Mouse (Mus musculus): ENCODE results near the gene Taf6l. TPM values are rescaled to one million over a fixed set of nuclear protein-coding genes. Genes with fewer than 3 reads are reported as not detected.

The Taf6l gene
- total and polyA plus RNA-seq, 3 experiments: 17.0 to 33.4 (median 17.5) TPM

DNA sequence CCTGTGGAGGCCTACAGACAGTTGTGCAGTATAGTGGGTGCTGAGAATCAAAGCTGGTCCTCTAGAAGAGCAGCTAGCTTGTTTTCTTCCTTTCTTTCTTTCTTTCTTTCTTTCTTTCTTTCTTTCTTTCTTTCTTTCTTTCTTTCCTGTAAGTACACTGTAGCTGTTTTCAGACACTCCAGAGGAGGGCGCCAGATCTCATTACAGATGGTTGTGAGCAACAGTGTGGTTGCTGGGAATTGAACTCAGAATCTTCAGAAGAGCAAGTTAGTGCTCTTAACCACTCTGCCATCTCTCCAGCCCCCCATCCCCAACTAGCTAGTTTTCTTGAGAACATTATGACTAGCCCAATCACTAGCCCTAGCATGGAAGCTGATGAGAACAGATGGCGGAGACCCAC, 25.5 kb downstream of the Taf6l start:
- Histone ChIP-seq H3K4me1 (ENCODE audit: insufficient read depth, low read depth, low read length) (peaks cover 32% of the 10 kb centered on the region), H3K27me3 (ENCODE audit: insufficient read depth, low read length) (no peaks in the 10 kb centered on the region), H3K4me3 (ENCODE audit: low read depth, low read length) (no peak overlapping the region), H3K36me3 (replicated peaks) (peaks cover 52% of the 10 kb centered on the region), H3K9me3 (replicated peaks) (peaks cover 15% of the 10 kb centered on the region)
- TF ChIP-seq POLR2AphosphoS5 (IDR thresholded peaks at IDR 0.05; ENCODE audit: insufficient replicate concordance, low read depth, low read length): no peak
- TF ChIP-seq CTCF (IDR thresholded peaks at IDR 0.05; ENCODE audit: low read depth, low read length): no peak
- TF ChIP-seq TAL1 (conservative IDR thresholded peaks at IDR 0.05; ENCODE audit: low read depth, low read length): no peak
- TF ChIP-seq GATA1 (IDR thresholded peaks at IDR 0.05; ENCODE audit: borderline replicate concordance, low read length): no peak
- no peak for TF ChIP-seq GATA2 (IDR thresholded peaks at IDR 0.05; ENCODE audit: borderline replicate concordance, low read depth, low read length)
- no peak for DNase-seq (ENCODE audit: low spot score)
- no peak for ATAC-seq (ENCODE audit: extremely low read depth, insufficient number of reproducible peaks, low FRiP score, poor library complexity, severe bottlenecking)

DNA sequence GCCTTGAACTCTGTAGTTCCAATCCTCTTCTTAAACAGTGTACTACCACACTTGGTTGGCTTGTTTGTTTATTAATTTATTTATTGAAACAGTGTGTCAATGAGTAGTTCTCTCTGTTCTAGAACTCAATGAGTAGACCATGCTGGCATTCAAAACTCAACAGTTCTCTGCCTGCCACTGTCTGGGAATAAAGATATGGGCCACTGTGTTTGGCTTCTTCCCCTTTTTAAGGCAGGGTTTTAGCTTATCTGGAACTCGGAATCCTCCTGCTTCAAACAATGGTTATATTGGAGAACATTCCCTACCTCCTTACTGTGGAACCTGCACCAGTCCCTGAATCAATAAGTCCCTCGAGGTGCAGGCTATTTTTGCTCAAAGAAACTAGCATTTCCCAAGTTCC, 27.3 kb downstream of the Taf6l start:
- no peak for TF ChIP-seq GATA2 (IDR thresholded peaks at IDR 0.05; ENCODE audit: borderline replicate concordance, low read depth, low read length)
- TF ChIP-seq TAL1 (conservative IDR thresholded peaks at IDR 0.05; ENCODE audit: low read depth, low read length): peak; percentile 63
- Histone ChIP-seq H3K27me3 (ENCODE audit: insufficient read depth, low read length) (no peaks in the 10 kb centered on the region), H3K4me3 (ENCODE audit: low read depth, low read length) (peak overlapping the region; percentile 78; the same call in 1 of the 2 replicates), H3K9me3 (replicated peaks) (no peaks in the 10 kb centered on the region), H3K4me1 (ENCODE audit: insufficient read depth, low read depth, low read length) (peaks cover 43% of the 10 kb centered on the region), H3K36me3 (replicated peaks) (peaks cover 50% of the 10 kb centered on the region)
- ATAC-seq (ENCODE audit: extremely low read depth, insufficient number of reproducible peaks, low FRiP score, poor library complexity, severe bottlenecking) (no peak), DNase-seq (ENCODE audit: low spot score) (peak; percentile 44)

DNA sequence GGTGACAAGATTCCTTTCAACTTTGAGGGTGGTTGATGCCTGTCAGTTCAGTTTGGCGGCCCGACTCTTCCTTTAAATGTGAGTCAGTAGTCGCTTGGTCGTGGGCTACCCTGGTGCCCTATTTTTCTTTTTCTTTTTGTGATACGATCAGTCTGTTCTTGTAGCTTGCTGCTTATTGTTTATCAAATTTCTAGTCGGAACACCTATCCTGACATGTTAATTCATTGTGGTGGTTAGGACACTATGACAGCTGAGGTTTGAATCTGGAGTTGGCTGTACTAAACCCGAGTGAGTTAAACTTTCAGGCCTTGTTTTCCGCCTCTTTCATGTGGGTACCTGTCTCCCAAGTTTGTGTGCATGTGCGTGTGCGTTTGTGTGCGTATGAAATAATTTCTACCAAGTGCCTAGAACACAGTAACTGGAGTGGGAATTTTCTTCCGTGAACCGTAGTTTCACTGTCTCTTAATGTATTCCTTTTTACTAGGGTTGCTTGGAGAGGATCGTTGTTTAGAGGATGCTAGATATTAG, 28.7 kb downstream of the Taf6l start:
- H3K9me3 ChIP-seq (replicated peaks): no peaks in the 10 kb centered on the region
- peaks cover 49% of the 10 kb centered on the region for H3K36me3 ChIP-seq (replicated peaks)
- peak overlapping the region; percentile 78 for H3K4me3 ChIP-seq (ENCODE audit: low read depth, low read length)
- H3K4me1 ChIP-seq (ENCODE audit: insufficient read depth, low read depth, low read length): peaks cover 43% of the 10 kb centered on the region
- ATAC-seq (ENCODE audit: extremely low read depth, insufficient number of reproducible peaks, low FRiP score, poor library complexity, severe bottlenecking) (no peak), DNase-seq (ENCODE audit: low spot score) (no peak)
- H3K27me3 ChIP-seq (ENCODE audit: insufficient read depth, low read length): no peaks in the 10 kb centered on the region
- TF ChIP-seq GATA1 (IDR thresholded peaks at IDR 0.05; ENCODE audit: borderline replicate concordance, low read length) (no peak), CTCF (IDR thresholded peaks at IDR 0.05; ENCODE audit: low read depth, low read length) (no peak), GATA2 (IDR thresholded peaks at IDR 0.05; ENCODE audit: borderline replicate concordance, low read depth, low read length) (no peak), POLR2AphosphoS5 (IDR thresholded peaks at IDR 0.05; ENCODE audit: insufficient replicate concordance, low read depth, low read length) (no peak; the same call in 1 of the 2 replicates), TAL1 (conservative IDR thresholded peaks at IDR 0.05; ENCODE audit: low read depth, low read length) (no peak)

DNA sequence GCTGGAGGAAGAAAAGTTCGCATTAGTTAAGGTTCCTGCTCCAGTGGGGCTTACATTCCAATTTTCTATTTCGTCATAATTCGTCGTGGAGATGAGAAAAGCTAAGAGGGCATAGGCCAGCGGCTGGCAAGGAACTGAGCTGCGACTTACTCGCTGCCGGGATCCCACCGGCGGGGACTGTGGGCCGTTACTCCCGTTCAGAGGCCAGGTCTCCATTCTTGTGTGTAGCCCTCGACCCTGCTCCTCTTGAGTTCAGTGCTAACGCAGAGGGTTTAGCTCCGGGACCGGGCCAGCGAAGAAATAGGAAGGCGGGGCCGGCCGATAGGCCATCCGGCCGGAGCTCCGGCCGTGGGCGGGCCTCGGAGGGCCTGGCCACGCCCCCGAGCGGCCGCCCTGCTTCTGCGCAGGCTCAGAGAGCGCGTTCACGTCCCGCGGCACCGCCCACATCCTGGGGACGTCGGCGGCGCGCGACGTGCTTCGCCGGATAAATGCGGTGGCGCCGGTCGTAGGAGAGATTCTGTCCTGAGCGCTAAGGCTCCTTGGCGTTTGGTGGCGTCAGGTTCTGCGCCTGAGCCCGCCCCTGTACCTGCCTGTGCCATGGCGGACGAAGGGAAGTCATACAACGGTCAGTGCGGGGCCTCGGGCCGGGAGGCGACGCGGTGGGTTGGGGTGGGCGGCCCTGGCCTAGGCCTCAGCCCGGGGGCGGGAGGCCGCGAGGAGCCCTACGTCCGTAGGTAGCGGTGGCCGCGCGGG, 29.4 kb downstream of the Taf6l start, which contains the start of gene Nxf1:
Gene Nxf1, plus strand, starts transcription at position 439 of the 753 bp plus-strand sequence.
- Histone ChIP-seq H3K4me1 (ENCODE audit: insufficient read depth, low read depth, low read length) (peaks cover 43% of the 10 kb centered on the region), H3K9me3 (replicated peaks) (no peaks in the 10 kb centered on the region), H3K4me3 (ENCODE audit: low read depth, low read length) (peak within 1 kb of the TSS; percentile 78), H3K36me3 (replicated peaks) (peaks cover 48% of the 10 kb centered on the region), H3K27me3 (ENCODE audit: insufficient read depth, low read length) (no peaks in the 10 kb centered on the region)
- ATAC-seq (ENCODE audit: extremely low read depth, insufficient number of reproducible peaks, low FRiP score, poor library complexity, severe bottlenecking) (peak; percentile 64), DNase-seq (ENCODE audit: low spot score) (peak; percentile 92)
- TF ChIP-seq GATA2 (IDR thresholded peaks at IDR 0.05; ENCODE audit: borderline replicate concordance, low read depth, low read length) (no peak), GATA1 (IDR thresholded peaks at IDR 0.05; ENCODE audit: borderline replicate concordance, low read length) (no peak), TAL1 (conservative IDR thresholded peaks at IDR 0.05; ENCODE audit: low read depth, low read length) (no peak), CTCF (IDR thresholded peaks at IDR 0.05; ENCODE audit: low read depth, low read length) (no peak), POLR2AphosphoS5 (IDR thresholded peaks at IDR 0.05; ENCODE audit: insufficient replicate concordance, low read depth, low read length) (no peak)

DNA sequence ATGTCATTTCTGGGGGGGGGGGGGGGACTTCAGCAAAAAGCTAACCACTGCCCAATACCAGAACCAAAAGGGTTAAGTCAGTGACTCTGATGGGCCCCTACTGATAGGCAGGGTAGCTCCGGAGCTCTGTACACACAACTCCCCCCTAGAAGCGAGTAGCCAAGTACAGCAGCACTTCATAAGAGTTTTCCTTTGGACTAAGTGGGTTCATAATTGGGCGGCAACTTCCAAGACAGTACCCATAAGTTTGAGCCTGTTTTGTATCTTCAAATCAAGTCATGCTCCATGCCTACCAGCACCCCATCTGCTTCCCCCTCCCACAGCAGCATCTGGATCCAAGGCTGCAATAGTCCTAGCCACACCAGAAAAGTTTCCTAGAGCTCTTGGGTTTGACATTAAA, 30.6 kb downstream of the Taf6l start:
- DNase-seq (ENCODE audit: low spot score): no peak
- Histone ChIP-seq H3K4me3 (ENCODE audit: low read depth, low read length) (peak overlapping the region; percentile 39; the same call in 1 of the 2 replicates), H3K9me3 (replicated peaks) (no peaks in the 10 kb centered on the region), H3K4me1 (ENCODE audit: insufficient read depth, low read depth, low read length) (peaks cover 35% of the 10 kb centered on the region), H3K27me3 (ENCODE audit: insufficient read depth, low read length) (no peaks in the 10 kb centered on the region), H3K36me3 (replicated peaks) (peaks cover 48% of the 10 kb centered on the region)
- ATAC-seq (ENCODE audit: extremely low read depth, insufficient number of reproducible peaks, low FRiP score, poor library complexity, severe bottlenecking): no peak
- TF ChIP-seq GATA2 (IDR thresholded peaks at IDR 0.05; ENCODE audit: borderline replicate concordance, low read depth, low read length) (no peak), CTCF (IDR thresholded peaks at IDR 0.05; ENCODE audit: low read depth, low read length) (no peak), TAL1 (conservative IDR thresholded peaks at IDR 0.05; ENCODE audit: low read depth, low read length) (no peak), POLR2AphosphoS5 (IDR thresholded peaks at IDR 0.05; ENCODE audit: insufficient replicate concordance, low read depth, low read length) (no peak), GATA1 (IDR thresholded peaks at IDR 0.05; ENCODE audit: borderline replicate concordance, low read length) (no peak)

DNA sequence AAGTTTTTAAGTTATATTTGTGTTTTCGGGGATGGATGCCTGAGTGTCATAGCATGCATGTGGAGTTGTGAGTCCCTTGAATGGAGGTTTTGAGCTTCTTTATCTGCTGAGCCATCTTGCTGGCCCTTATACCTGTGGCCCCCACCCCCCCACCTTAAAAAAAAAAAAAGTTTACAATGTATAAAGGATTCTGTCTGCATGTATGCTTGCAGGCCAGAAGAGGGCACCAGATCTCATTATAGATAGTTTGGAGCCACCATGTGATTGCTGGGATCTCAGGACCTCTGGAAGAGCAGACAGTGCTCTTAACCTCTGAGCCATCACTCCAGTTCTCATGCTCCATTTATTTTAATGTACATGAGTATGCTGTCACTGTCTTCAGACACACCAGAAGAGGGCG, 38.8 kb downstream of the Taf6l start:
- H3K4me3 ChIP-seq (ENCODE audit: low read depth, low read length): no peak overlapping the region
- TF ChIP-seq POLR2AphosphoS5 (IDR thresholded peaks at IDR 0.05; ENCODE audit: insufficient replicate concordance, low read depth, low read length) (no peak), GATA1 (IDR thresholded peaks at IDR 0.05; ENCODE audit: borderline replicate concordance, low read length) (no peak), CTCF (IDR thresholded peaks at IDR 0.05; ENCODE audit: low read depth, low read length) (no peak), GATA2 (IDR thresholded peaks at IDR 0.05; ENCODE audit: borderline replicate concordance, low read depth, low read length) (no peak), TAL1 (conservative IDR thresholded peaks at IDR 0.05; ENCODE audit: low read depth, low read length) (no peak)
- ATAC-seq (ENCODE audit: extremely low read depth, insufficient number of reproducible peaks, low FRiP score, poor library complexity, severe bottlenecking) (no peak), DNase-seq (ENCODE audit: low spot score) (no peak)
- H3K27me3 ChIP-seq (ENCODE audit: insufficient read depth, low read length): no peaks in the 10 kb centered on the region
- peaks cover 94% of the 10 kb centered on the region for H3K36me3 ChIP-seq (replicated peaks)
- H3K9me3 ChIP-seq (replicated peaks): no peaks in the 10 kb centered on the region
- peaks cover 18% of the 10 kb centered on the region for H3K4me1 ChIP-seq (ENCODE audit: insufficient read depth, low read depth, low read length)

Measured in G1E (cell line).